Mouse (Mus musculus): ENCODE results near the gene Lztfl1.
"Not testable (repeated sequence)": the region's sequence is repeated elsewhere in the genome, so short reads cannot be mapped to it uniquely, and the experiment has no call there.

Gene Lztfl1

GRCm38 (mm10) chr9:123678327-123679105 lies 39.0 kb downstream of the Lztfl1 start, which contains the start of the genes Ccr9 and Slc6a20a:
Gene Ccr9, plus strand, starts transcription at chr9:123678439.
Gene Slc6a20a, minus strand, starts transcription at chr9:123678885.
- DNase-seq, result peak; percentile 41

DNA sequence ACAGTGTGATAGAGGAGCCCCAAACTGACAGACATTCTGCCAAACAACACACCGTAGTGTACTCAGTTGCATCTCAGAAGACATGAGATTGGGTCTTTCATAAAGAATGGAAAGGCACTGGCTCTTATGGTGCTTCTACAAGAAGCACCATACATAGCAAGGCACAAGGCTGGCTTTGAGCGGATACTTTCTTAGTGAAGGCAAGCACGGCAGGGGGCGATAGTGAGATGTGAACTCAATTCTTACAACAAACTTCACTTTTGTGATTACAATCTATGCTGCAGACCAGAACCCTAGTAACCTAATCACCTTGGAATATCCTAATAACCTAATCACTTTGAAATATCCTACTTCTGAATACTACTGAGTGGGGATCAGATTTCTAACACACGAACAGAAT lies 51.9 kb downstream of the Lztfl1 start:
- DNase-seq, result peak; percentile 63

DNA sequence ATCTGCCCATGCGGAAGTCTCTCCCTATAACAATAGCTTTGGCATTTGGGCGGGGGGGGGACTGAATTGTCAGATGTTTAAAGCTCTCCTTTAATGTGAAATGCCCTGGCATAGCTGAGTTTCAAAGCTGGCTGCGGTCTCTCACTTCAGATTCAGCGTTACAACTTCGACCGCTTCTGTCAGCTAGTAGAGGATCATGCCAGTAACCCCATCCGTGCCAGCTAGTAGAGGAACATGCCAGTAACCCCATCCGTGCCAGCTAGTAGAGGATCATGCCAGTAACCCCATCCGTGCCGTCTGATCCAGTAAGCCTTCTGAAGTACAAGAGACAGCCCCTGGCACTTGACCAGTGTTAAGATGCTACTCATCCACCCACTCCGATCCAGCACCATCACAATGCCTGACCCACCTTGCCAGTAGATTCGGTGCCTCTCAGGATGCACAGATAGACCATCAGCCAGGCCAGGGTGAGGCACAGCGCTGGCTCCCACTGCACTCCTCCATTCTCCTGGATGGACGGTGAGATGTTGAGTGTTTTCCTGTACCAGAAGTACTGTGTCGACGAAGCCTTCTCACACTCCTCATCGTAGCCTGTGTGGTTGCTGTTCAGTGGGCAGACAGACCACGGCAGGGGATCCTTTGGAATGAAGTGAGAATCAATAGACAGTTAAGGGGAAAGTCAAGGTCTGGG lies 57.4 kb downstream of the Lztfl1 start:
- not testable (repeated sequence) for DNase-seq

- DNase-seq, result no peak
These were observed 58.5 kb downstream of the Lztfl1 start for GRCm38 (mm10) chr9:123658981-123659380.

DNA sequence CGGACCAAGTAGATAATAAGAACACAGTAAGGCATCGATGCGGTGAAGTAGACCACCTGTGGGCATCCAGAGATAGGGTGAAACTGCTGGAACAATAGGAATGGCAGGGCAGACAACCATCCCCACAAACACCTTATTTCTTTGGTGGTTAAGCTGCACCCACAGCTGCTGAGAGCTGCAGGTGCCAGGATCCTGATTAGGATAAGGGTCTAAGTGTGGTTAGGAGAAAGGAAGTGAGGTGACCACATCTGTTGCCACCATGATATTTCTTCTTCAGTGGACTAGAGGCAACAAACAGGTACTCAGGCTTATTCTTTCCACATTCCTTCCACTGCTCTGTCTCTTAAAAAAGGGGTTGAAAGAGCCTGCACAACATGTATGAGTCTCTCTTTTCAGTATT lies 60.0 kb downstream of the Lztfl1 start:
- DNase-seq, result no peak

DNA sequence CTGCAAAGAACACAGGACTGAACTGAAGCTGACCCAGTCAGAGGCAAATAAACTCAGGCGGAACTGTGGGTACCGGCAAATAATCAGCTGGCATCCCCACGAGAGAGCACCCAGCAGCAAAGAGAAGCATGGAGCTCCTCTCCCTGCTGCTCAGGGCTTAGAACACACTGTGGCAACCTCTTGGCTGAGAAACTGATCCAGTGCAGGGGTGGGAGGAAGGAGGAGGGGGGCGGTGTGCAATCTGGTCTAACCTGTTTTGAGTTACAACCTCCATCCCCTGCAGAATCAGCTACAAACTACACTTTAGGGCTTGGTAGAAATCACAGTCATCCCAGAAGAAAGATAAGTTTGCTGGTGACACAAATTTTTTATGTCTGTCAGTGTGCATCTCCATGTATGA lies 66.1 kb downstream of the Lztfl1 start:
- DNase-seq, result peak; percentile 4

GRCm38 (mm10) chr9:123649785-123650511 lies 67.5 kb downstream of the Lztfl1 start:
- no peak for DNase-seq
